16 mouse cellular contexts compared by ENCODE assay signal in the genomic region with DNA sequence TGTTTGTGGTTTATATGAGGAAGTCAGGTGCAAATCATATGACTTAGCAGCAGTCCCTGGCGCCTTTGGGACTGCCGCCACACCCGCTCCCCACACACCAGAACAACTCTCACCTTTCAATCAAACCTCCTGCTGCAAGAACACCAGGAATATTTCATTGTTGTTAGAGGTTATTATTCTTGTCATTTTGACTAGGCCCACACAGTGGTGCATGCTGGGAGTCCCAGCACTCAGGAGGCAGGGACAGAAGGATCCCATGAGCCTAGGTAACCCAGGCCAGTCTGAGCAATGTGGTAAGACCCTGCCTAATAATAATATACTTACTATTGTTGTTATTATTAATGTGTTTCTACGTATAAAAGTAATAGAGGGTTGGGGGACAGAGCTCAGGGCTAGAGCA.
"Had no signal": no experiment of that assay in that cellular context is flagged by ENCODE, and none has a peak within 500 bp of the region (broad histone marks: within the 10 kb centered on the region; RNA-seq: fewer than 3 reads in every experiment).

No protein-coding gene starts in this region.

- H3K4me3 ChIP-seq: neural tube, embryonic 12.5 days; neural tube, embryonic 13.5 days; neural tube, embryonic 15.5 days; stomach, embryonic 15.5 days had no signal

- H3K9ac ChIP-seq: neural tube, embryonic 12.5 days; neural tube, embryonic 13.5 days; neural tube, embryonic 15.5 days; stomach, embryonic 15.5 days had no signal

- DNase-seq: retina, postnatal 1 day; right cerebral cortex, adult 18-20 months; right cerebral cortex, postnatal 14 days; right cerebral cortex, postnatal 25 days; right cerebral cortex, postnatal 4 days; spleen, adult 18-20 months; thymus, adult 18-20 months; thymus, adult 2 months; thymus, postnatal 14 days; thymus, postnatal 25 days; thymus, postnatal 36 days; thymus, postnatal 4 days had no signal

- H3K4me1 ChIP-seq: neural tube, embryonic 12.5 days had no signal

- H3K36me3 ChIP-seq: neural tube, embryonic 12.5 days; neural tube, embryonic 13.5 days; neural tube, embryonic 15.5 days; stomach, embryonic 15.5 days had no signal

- H3K27ac ChIP-seq: neural tube, embryonic 12.5 days; neural tube, embryonic 13.5 days; neural tube, embryonic 15.5 days had no signal

- H3K27me3 ChIP-seq: neural tube, embryonic 13.5 days; neural tube, embryonic 15.5 days; stomach, embryonic 15.5 days had no signal

- H3K9me3 ChIP-seq: neural tube, embryonic 12.5 days; neural tube, embryonic 13.5 days; neural tube, embryonic 15.5 days; stomach, embryonic 15.5 days had no signal

- H3K4me2 ChIP-seq: neural tube, embryonic 12.5 days; neural tube, embryonic 13.5 days; neural tube, embryonic 15.5 days; stomach, embryonic 15.5 days had no signal
